Mouse (Mus musculus) left cerebral cortex, postnatal 25 days (tissue): ENCODE results near the gene Gm38392. TPM values are rescaled to one million over a fixed set of nuclear protein-coding genes. Genes with fewer than 3 reads are reported as not detected.

Source experiments
- DNase-seq, 2 experiments: peaks; one replicate each; pipeline ENCODE4 v3.0.0; 2022; ENCODE audit warnings: low spot score in 2 of 2, mixed read lengths in 1 of 2
- intact Hi-C: fragments of 180-260 bp; cut with DNase I; formaldehyde crosslinking; loops from one replicate; pipeline ENCODE4 v1.15.1; 2025
- total RNA-seq, 2 experiments: library from RNA; stranded (reverse); gene quantifications; 2 replicates each; pipeline ENCODE4 v1.2.3; 2021

The Gm38392 gene
- total RNA-seq, 2 experiments from 2014 or later = 0.37 to 0.41 TPM

DNA sequence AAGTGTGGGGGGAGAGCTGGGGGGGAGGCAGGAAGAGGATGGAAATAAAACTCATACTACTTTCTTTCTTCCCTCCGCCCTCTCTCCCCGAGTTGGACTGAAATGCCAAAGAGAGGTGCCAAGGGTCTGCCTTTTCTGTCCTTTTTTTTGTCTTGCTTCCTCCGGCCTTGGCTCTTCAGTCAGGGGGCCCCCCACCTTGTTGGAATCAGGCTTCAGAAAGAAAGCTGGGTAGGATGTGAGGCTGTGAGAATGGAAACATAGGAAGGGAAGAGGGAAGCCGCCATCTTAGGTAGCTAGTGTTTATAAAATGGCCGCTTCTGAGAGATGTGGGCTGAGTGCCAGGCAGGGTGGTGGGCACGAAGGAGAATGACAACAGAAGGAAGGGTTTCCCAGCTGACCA lies 64.6 kb downstream of the Gm38392 start:
- intact Hi-C loops = loop anchor here (1.0 to 5.0 kb wide), 2 partner anchors 10 to 80 kb away; partner anchors contain the start of gene Mef2d
- DNase-seq = no peak

DNA sequence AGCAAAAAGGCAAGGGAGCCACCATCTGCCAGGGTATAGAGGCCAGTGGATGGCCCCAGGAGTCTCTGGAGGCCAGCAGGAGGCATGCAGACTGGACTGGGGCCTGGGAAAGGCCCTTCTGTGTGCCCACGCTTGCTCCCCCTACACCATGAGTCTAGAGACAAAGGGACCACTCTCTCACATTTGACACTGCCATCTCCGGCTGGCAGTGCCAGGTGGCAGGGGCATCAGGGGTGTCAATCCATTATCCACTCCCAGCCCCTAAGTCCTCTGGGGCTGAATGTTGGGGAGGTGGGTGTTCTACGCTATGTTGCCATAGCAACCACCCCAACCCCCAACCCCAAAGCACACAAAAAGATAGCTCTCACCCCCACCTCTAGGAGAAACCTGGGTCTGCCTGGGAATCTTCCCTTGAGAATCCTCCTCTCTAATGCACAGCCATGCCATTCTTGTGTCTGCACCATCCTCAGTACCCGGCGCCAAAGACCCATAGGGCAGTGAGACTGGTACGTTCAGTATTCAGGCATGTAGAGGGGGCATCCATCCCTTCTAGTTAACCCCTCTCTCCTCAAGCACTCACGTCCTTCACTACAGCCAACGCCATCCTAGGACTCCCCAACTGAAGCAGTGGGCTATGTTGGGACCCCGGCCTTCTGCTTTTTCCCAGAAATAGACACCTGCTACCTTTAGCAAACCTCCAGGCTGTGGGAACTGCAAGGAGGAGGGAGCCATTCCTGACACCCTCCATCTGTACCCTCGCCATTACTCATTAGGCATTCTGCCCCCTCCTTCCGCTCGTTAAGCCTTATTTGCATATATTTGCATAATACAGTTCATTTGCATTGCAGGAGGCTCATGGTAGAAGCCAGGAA lies 65.3 kb downstream of the Gm38392 start:
- intact Hi-C loops = loop anchor here (1.0 to 5.0 kb wide), 2 partner anchors 11 to 79 kb away; partner anchors contain the start of gene Mef2d
- peak; percentile 79 to 98 for DNase-seq

DNA sequence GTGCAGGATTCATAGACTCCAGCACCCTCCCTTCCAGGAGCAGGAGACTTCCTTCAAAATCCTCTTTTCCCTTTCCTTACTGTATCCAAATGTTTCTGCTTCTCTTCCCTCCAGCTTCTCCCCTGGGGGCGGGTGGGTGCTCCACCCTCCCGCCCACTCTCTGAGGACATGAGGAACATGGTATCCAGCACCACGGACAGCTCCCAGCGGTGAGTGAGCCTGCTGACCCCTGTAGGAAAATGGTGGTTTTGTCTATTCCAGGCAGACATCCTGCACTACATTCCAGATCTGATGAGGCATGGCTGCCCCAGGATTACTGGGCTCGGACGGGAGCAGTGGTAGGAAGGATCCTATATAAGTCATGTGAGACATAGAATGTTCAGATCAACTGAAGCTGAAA lies 66.2 kb downstream of the Gm38392 start:
- intact Hi-C loops = loop anchor here (5.0 kb wide), 1 partner anchor 79 kb away; the partner anchor contains the start of gene Mef2d
- DNase-seq = peak in 1 of 2 experiments; percentile 44

DNA sequence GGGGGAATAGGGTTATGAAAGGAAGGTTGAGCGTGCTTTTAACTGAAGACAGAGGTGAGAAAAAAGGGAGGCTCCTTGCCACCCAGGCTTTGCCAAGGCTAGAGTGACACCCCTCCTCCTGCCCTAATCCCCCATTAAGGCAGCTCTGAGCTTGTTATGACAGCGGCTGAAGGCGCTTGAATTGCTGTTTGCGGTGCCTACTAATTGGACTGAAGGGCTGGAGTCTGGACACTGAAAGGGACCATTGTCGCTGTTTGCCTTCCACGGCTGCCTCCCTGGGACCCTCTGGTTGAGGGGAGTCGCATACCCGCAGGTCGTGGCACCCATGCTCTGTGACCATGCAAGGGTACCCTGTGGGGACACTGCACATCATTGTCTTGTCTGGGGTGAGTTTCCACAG lies 67.1 kb downstream of the Gm38392 start:
- intact Hi-C loops = loop anchor here (5.0 kb wide), 1 partner anchor 78 kb away; the partner anchor contains the start of gene Mef2d
- peak in 1 of 2 experiments; percentile 39 for DNase-seq

DNA sequence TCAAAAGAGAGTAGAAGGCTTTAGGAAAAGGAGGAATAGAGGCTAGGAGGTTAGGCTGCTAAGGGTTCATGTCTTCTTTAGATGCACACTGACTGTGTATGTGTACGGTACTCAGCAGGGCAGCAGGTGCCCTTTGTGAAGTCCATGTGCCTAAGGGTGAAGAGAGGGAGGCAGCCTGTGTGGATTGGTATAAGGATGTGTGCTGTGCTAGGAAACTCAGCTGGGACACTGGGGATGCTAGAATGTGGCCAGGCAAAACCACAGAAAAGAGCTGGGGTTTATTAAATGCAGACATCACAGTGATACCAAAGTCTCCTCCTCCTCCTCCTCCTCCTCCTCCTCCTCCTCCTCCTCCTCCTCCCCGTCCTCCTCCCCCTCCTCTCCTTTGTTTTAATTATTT lies 69.3 kb downstream of the Gm38392 start:
- intact Hi-C loops = no loop called here

DNA sequence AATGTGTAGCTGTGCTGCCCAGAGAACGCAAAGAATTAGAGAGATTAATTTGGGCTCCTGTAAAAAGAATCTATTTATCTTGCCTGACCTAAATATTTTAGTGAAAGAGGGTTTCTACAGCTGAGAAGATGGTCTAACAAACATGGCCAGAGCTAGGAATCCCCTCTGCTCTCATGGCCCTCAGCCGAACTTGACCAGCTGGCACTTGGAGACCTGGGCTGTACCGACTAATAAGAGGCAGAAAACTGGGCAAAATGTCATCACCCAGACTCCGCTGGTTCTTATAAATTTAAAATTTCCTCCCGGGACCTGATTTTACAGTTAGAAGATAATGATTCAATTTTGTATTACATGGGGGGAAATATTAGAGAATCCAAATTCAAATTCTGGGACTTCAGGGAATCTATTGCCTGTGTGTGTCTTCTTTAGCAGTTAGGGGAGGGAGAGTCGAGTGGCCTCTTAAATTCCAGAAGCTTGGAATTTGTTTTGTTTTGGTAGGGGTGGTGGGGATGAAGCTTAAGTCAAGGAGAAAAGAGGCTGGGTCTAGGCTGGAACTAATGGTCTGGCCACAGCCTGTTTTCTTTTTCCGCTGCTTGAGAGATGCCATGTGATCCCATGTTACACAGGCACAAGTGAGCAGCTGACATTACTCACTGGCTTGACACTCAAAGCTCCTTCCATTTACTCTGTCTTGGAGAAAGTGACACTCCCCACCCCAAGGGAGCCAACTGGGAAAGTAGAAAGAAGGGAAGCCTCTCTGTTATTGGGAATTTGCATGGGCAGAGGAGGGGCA lies 70.3 kb downstream of the Gm38392 start:
- peak in 1 of 2 experiments; percentile 62 for DNase-seq
- intact Hi-C loops = no loop called here

More for the DNA sequence above, 69.3 kb downstream of the Gm38392 start:
- DNase-seq = no peak

DNA sequence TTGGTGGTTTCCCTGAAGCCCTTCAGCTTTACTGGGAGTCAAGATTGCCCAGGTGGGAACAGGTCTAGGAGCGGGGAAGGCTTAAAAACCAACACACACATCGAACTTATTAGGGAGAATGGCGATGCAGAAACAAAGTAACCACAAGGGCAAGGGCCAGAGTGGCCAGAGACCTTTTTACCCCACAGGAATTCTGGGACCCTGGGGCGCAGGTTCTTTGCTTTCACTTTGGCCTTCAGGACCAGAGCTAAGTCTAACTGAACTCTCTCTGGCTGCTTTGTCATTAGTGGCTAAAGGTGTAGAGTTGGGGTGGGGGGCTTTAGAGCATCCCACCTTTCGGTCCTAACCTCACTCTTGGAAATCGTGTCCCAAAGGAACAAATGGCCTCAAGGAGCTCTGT lies 70.9 kb downstream of the Gm38392 start:
- intact Hi-C loops = no loop called here
- no peak for DNase-seq

DNA sequence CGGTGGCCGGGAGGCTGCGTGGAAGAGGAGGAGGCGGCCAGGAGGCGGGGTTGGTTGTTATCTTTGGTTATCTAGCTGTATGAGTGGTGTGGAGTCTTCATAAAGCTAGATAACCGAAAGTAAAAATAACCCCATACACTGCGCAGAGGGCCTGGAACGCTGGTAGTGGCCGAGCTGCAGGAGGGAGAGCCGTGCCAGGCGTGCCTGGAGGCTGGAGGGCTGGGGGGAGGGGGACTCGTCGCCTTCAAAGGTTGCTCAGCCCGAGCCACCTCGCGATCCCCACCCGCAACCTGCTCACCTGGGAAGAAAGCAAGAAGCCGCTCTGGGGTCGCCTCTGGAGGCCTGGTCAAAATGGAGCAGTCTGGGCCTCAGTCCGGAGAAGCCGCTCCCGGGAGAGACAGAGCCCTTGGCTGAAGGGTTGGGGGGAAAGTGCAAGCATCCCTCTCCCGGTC lies 71.4 kb downstream of the Gm38392 start:
- intact Hi-C loops = no loop called here
- peak in 1 of 2 experiments; percentile 56 for DNase-seq

DNA sequence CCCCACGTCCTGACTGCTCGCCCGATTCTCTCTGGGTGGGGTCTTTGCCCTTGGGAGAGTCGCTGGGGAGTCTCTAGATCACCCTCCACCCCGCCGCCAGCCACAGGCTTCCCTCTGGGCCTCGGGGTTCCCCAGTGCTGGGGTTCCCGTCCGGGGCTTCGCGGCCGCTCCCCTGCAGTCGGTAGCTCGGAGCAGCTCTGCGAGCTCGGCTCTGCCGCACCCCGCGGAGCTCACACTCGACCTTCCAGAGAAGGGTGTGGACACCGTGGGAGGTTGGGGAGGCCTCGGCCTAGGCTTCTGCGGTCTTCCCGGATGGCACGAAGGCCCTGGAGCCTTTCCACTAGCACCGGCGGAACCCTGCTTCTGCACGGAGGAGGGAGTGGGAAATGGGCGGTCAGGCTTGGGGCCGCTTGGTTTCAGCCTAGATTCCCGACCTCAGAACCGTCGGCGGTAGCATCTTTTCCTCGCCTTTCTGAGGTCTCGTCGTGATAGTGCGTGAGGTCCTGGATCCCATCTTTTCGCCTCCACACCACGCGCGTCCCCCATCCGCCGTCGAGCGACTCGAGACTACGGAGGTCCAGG lies 71.9 kb downstream of the Gm38392 start:
- no peak for DNase-seq
- intact Hi-C loops = no loop called here

DNA sequence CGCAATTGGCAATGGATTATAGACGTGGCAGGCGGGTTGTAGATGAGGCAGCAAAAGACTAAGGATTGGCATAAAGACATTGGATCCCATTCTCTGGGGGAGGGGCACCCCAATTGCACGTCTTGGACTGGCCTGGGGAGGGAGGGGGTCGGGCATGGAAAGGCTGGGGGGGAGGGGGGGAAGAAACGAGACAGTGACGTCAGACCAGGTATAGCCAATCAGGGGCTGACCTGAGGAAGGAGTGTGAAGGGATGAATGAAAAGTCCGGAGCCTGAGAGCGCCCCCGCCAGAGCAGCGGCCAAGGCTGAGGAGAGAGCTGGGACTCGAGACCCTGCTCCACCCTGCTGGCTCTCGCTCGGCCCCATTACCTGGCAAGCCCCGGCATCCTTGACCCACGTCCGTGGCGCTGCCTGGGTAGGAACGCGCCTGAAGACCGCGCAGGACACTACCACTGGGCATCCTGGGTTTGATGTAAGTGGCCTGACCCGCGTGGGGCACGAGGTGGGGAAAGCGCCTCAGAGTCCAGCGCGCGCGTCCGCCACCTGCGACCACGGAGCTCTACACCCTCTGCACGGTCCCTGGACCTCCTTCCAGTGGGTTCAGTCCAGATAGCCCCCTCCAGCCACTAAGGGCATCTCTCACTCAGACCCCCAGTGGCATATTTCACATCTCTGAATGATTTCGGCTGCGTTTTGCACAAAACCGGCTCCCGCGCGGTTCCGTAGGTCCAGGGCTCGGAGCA lies 72.6 kb downstream of the Gm38392 start:
- intact Hi-C loops = no loop called here
- peak; percentile 79 to 91 for DNase-seq

DNA sequence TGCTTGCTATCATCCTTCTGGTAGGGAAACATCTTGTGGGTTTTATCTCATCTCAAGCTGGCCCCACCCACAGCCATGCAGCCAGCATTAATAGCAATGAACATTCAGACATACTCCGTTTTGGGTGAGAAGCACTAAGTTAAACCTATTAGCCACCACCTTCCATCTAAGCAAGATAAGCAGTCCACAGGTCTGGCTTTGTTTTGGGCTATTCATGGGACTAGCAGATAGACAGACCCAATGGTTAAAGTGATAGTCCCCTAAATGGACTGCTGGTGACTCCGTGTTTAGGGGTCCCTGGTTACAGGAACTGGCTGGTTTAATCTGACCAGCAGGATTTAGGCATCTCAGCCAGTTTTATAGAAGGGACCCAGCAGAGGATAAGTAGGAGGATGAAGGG lies 74.0 kb downstream of the Gm38392 start:
- intact Hi-C loops = no loop called here
- DNase-seq = peak in 1 of 2 experiments; percentile 31

DNA sequence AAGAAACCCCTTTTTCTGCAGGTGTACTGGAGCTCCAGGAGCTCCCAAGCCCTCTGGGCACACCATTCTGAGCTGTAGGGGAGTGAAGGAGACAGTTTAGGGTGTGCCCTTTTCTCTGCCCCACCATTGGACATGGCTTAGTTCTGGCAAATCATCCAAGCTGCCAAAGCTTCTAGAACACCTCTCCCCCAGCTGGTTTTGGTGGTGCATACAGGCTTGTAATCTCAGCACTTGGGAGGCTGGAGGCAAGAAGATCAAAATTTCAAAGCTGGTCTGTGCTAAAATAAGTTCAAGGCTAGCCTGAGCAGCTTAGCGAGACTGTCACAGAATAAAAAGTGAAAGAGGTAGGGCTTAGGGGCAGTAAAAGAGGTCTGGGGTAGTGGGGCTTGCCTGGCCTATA lies 74.7 kb downstream of the Gm38392 start:
- intact Hi-C loops = no loop called here
- peak in 1 of 2 experiments; percentile 24 for DNase-seq

DNA sequence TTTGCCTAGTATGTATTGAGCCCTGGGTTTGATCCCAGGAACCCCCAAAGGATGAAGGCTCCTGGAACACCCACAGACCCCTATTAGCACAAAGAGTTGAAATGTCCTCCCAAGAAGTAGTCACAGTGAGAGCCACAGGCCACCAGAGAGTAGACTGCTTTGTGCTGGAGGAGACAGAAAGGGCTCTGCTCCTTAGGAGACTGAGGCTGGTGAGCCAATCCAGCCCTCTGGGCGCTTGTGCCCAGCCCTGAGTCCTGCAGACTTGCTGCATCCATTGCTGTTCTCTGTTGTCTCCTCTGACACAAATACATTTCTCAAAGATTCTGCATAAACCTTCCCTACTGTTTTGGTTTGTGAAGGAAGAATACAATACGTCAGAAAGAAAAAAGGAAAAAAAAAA lies 76.1 kb downstream of the Gm38392 start:
- DNase-seq = no peak
- intact Hi-C loops = no loop called here

DNA sequence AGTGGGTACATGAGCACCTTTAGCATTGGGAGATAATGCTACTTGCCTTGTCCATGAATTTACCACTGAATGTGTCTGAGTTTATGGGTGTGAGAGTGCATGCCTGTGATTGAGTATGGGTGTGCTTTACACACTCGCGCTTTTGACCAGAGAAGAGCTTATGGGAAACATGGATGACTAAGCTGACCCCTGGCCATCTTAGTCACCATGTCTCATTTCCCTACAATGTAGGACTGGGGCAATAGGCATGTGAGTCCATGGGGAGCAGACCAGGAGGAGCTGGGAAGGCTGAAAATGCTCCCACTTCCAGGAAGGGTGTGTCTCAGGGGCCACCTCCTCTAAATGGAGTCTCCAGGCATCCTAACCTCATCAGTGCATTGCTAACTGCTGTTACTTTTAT lies 76.9 kb downstream of the Gm38392 start:
- intact Hi-C loops = no loop called here
- DNase-seq = no peak

DNA sequence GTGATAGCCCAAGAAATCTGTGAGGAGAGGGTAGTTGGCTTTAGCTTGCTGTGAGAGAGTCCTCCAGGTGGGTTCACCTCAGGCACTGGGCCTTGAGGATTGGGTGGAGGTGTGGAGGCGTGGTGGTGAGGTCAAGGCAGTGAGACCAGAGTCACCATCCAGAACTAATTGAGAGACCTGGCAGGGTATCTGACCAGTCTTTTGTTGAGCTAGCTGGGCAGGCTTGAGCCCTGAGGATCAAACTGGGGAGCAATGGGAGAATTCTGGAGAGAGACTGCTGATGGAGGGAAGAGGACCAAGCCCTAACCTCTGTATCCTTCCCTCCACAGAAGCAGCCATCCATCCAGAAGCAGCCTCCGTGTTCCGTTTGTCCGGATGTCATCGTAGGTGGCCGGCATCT lies 77.7 kb downstream of the Gm38392 start:
- intact Hi-C loops = no loop called here
- DNase-seq = peak in 1 of 2 experiments; percentile 11

DNA sequence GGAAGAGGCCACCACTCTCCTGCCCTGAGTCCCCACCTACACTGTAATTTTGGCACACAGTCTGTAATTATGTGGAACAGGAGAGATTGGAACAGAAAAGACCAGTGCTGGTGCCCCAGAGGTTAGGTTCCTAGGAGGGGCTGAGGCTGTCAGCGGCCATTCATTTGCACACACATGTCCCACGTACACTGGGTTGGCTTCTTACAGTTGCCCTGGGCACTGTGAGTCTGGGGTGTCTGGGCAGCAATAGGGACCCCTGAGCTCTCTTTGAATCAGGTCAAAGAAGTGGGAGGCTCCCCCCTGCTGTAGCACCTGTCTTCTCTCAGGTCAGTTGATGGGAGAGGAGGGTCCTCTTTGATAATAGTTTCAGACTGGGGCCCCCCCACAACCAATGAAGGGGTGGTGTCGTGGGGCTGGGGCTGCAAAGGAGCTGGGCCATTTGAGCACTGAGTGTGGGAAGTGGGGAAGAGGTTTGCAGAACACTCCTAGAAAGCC lies 78.7 kb downstream of the Gm38392 start:
- intact Hi-C loops = no loop called here
- DNase-seq = peak in 1 of 2 experiments; percentile 28

DNA sequence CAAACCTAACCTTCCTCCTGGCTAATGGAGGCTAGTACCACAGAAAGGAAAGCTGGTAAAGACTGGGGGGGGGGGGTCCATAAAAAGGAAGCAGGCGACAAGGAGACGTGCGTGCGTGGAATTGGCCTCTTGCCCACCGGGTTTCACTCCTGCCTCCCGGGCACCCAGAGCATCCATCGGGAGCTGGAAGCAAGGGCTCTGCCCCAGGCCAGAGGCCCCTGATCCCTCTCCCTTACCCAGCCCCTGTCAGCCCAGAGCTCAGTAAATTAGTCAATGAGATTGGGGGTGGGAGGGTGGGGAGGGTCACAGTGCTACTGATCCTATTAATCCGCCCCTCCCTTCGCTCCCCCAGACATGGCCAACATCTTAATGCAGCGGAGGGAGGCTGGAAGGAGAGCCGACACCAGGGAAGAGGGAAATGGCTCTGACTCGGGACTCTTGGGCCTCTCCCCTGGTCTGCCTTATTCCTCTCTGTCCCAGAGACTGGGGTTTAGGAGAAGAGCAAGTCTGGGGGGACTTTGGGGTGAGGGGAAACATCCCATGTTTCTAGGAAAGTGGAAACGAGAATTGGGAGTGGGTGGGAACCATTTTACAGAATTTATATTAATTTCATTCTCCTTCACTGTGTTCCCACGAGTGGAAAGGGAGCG lies 79.4 kb downstream of the Gm38392 start:
- peak in 1 of 2 experiments; percentile 23 for DNase-seq
- intact Hi-C loops = no loop called here

DNA sequence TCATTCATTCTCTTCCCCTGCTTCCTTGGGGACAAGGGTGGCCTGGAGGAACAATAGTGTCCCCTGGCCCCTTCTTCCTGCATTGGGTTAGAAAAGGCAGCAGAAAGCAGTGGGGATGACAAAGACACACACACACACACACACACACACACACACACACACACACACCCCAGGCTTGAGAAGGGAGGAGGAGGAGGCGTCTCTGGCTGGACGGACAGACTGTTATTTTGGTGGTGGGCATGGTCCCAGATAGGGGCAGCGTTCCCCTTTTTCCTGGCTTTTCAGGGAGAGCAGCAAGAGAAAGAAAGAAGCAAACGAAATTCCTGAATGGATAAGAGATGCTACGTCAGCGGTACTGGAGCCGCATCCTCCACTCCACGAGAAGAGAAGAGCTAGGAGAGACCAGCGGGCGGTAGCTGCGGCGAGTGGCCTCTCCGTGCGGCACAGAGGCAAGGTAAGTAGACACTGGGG lies 80.1 kb downstream of the Gm38392 start:
- intact Hi-C loops = no loop called here
- peak; percentile 81 to 87 for DNase-seq
